Mouse (Mus musculus) intestine, postnatal 0 days (tissue): Measurements from ENCODE around the gene Tjp3. TPM values are rescaled to one million over a fixed set of nuclear protein-coding genes. Genes with fewer than 3 reads are reported as not detected.
A peak's percentile ranks its signal among the peaks of the same experiment; 100 is the strongest.

Experiments
- ATAC-seq: fragments of 200-750 bp; cut with Nextera tagmentation; 2 replicates; pipeline ENCODE4 v1.8.0; 2017; ENCODE audit warnings: mild to moderate bottlenecking, moderate TSS enrichment, moderate library complexity
- H3K27ac ChIP-seq: fragments of 300-500 bp; sonication (generic); 2 replicates; pipeline ENCODE4 v1.5.1; 2014; ENCODE audit warnings: mild to moderate bottlenecking, low read depth, low read length, moderate library complexity
- H3K27me3 ChIP-seq: fragments of 300-500 bp; sonication (generic); replicated peaks from 2 replicates; pipeline ENCODE4 v1.6.1; 2014; ENCODE audit warnings: low read length, mixed read lengths; ENCODE audit not compliant: control insufficient read depth, insufficient read depth
- H3K36me3 ChIP-seq: fragments of 300-500 bp; sonication (generic); 2 replicates; pipeline ENCODE4 v1.6.1; 2014; ENCODE audit warnings: mild to moderate bottlenecking, moderate library complexity; ENCODE audit not compliant: control insufficient read depth, insufficient read depth
- H3K4me1 ChIP-seq: fragments of 300-500 bp; sonication (generic); replicated peaks from 2 replicates; pipeline ENCODE4 v1.6.1; 2014; ENCODE audit warnings: antibody characterized with exemption, low read length, mixed read lengths; ENCODE audit not compliant: control insufficient read depth, insufficient read depth
- H3K4me2 ChIP-seq: fragments of 300-500 bp; sonication (generic); replicated peaks from 2 replicates; pipeline ENCODE4 v1.6.1; 2014; ENCODE audit warnings: low read depth, mild to moderate bottlenecking, moderate library complexity
- H3K4me3 ChIP-seq: fragments of 300-500 bp; sonication (generic); 2 replicates; pipeline ENCODE4 v1.5.1; 2014; ENCODE audit warnings: low read depth, low read length
- H3K9ac ChIP-seq: fragments of 300-500 bp; sonication (generic); 2 replicates; pipeline ENCODE4 v1.6.1; 2014; ENCODE audit warnings: mild to moderate bottlenecking, low read depth, low read length
- H3K9me3 ChIP-seq: fragments of 300-500 bp; sonication (generic); 2 replicates; pipeline ENCODE4 v1.6.1; 2016; ENCODE audit warnings: mixed run types; ENCODE audit not compliant: control insufficient read depth
- CTCF ChIP-seq: sonication (generic); IDR thresholded peaks from 2 replicates; pipeline ENCODE4 v1.5.1; 2016; ENCODE audit warnings: low read depth, mild to moderate bottlenecking, control low read depth, antibody characterized with exemption, moderate library complexity
- WGBS: fragments of 180-500 bp; shearing (Covaris S2); extraction: QIAGEN DNeasy Blood & Tissue Kit; methylation state at CpG from one replicate; pipeline ENCODE4 v1.1.7; 2014; 5-methylcytosine and 5-hydroxymethylcytosine counted together
- polyA plus RNA-seq: library from polyadenylated mRNA; unstranded; fragments of >200 nt; fragmentation: Nextera tagmentation; extraction: Ambion mirVana; gene quantifications from 2 replicates; pipeline ENCODE4 v1.2.1, GENCODE M21; 2015

Tjp3 gene
- polyA plus RNA-seq, 1 experiment from 2014 or later = 43.4 TPM

GRCm38 (mm10) chr10:81257158-81258039 is 34.0 kb downstream of the Tjp3 start:
- 2% methylated on average over 61 of the region's 62 CpGs for WGBS
- peak overlapping the region; percentile 70 for H3K4me2 ChIP-seq
- TF ChIP-seq CTCF = no peak
- no peak for ATAC-seq
- H3K27me3 ChIP-seq = peaks cover 46% of the 10 kb centered on the region
- H3K36me3 ChIP-seq = no peaks in the 10 kb centered on the region; the same call in 1 of the 2 replicates
- no peaks in the 10 kb centered on the region for H3K4me1 ChIP-seq
- no peak overlapping the region for H3K27ac ChIP-seq
- H3K9me3 ChIP-seq = peaks cover 3% of the 10 kb centered on the region; the same call in 1 of the 2 replicates
- H3K4me3 ChIP-seq = peak overlapping the region; percentile 43
- H3K9ac ChIP-seq = peak overlapping the region; percentile 22; the same call in 1 of the 2 replicates

GRCm38 (mm10) chr10:81254886-81255285 is 36.5 kb downstream of the Tjp3 start:
- H3K36me3 ChIP-seq = no peaks in the 10 kb centered on the region
- no peak overlapping the region for H3K4me3 ChIP-seq
- H3K4me2 ChIP-seq = no peak overlapping the region
- no peaks in the 10 kb centered on the region for H3K4me1 ChIP-seq
- H3K9me3 ChIP-seq = no peaks in the 10 kb centered on the region
- no peak overlapping the region for H3K9ac ChIP-seq
- TF ChIP-seq CTCF = no peak
- H3K27ac ChIP-seq = no peak overlapping the region
- 63% methylated on average over 1 of the region's 1 CpGs for WGBS
- ATAC-seq = no peak
- peaks cover 55% of the 10 kb centered on the region for H3K27me3 ChIP-seq

GRCm38 (mm10) chr10:81252424-81253419 is 38.7 kb downstream of the Tjp3 start, which contains the start of gene Matk:
Gene Matk, plus strand, starts transcription at chr10:81252935.
- H3K27ac ChIP-seq = no peak within 1 kb of the TSS
- no peak within 1 kb of the TSS for H3K4me2 ChIP-seq
- no peak within 1 kb of the TSS for H3K9ac ChIP-seq
- H3K36me3 ChIP-seq = no peaks in the 10 kb centered on the region
- ATAC-seq = no peak
- peak; percentile 23; the same call in 1 of the 2 replicates for TF ChIP-seq CTCF
- peaks cover 5% of the 10 kb centered on the region; the same call in 1 of the 2 replicates for H3K4me1 ChIP-seq
- H3K4me3 ChIP-seq = peak within 1 kb of the TSS; percentile 5; the same call in 1 of the 2 replicates
- WGBS = 11% methylated on average over 44 of the region's 44 CpGs
- H3K9me3 ChIP-seq = no peaks in the 10 kb centered on the region
- H3K27me3 ChIP-seq = peaks cover 47% of the 10 kb centered on the region

- Histone ChIP-seq H3K4me3 (no peak overlapping the region), H3K27me3 (peaks cover 29% of the 10 kb centered on the region), H3K27ac (no peak overlapping the region; the same call in 1 of the 2 replicates), H3K9ac (no peak overlapping the region), H3K36me3 (no peaks in the 10 kb centered on the region), H3K4me1 (peaks cover 5% of the 10 kb centered on the region), H3K9me3 (no peaks in the 10 kb centered on the region), H3K4me2 (no peak overlapping the region)
- 79% methylated on average over 8 of the region's 8 CpGs for WGBS
- ATAC-seq = no peak
- no peak for TF ChIP-seq CTCF
Observed at GRCm38 (mm10) chr10:81249442-81249841, 41.9 kb downstream of the Tjp3 start.

GRCm38 (mm10) chr10:81247804-81248203 is 43.6 kb downstream of the Tjp3 start:
- peaks cover 13% of the 10 kb centered on the region for H3K27me3 ChIP-seq
- H3K4me3 ChIP-seq = no peak overlapping the region
- no peak overlapping the region for H3K4me2 ChIP-seq
- peak; percentile 72 for ATAC-seq
- peaks cover 5% of the 10 kb centered on the region for H3K4me1 ChIP-seq
- H3K36me3 ChIP-seq = no peaks in the 10 kb centered on the region
- TF ChIP-seq CTCF = no peak
- no peak overlapping the region for H3K9ac ChIP-seq
- H3K9me3 ChIP-seq = no peaks in the 10 kb centered on the region
- H3K27ac ChIP-seq = peak overlapping the region; percentile 76
- WGBS = 47% methylated on average over 2 of the region's 2 CpGs
